Mouse (Mus musculus): ENCODE measurements around the gene Chst10.

DNA sequence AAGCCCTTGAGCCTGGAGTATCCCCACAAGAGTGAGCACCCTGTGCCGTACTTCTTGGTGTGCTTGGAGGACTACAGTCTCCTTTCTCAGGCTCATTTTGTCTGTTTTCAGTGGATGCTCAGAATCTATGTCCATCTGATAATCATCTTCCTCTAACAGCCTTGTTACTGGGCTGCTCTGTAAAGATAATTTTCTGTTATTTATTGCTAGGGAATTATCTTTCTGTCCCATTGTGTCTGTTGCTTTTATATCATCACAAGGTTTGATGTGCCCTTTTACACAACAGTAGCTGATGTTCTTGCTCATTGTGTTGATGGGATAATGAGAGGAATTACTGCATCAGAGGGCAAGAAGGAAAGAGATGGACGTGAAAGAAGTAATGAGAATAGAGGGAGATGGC, 45.7 kb downstream of the Chst10 start:
- no peak for TF ChIP-seq CTCF (IDR thresholded peaks at IDR 0.05; ENCODE audit: low read depth)
- TF ChIP-seq EP300 (optimal IDR thresholded peaks at IDR 0.05): no peak
